Comparison of ENCODE assay signal across 18 mouse cellular contexts in genomic region chr8:93691375-93691774, GRCm38 (mm10).
"Had no signal": no experiment of that assay in that cellular context is flagged by ENCODE, and none has a peak within 500 bp of the region (broad histone marks: within the 10 kb centered on the region; RNA-seq: fewer than 3 reads in every experiment).

No protein-coding gene starts in this region.

- ATAC-seq: liver, postnatal 0 days; lung, postnatal 0 days; midbrain, embryonic 13.5 days; midbrain, embryonic 15.5 days had no signal

- H3K9ac ChIP-seq: liver, postnatal 0 days; lung, embryonic 15.5 days; midbrain, embryonic 13.5 days; midbrain, embryonic 15.5 days; neural tube, embryonic 12.5 days; stomach, embryonic 15.5 days had no signal

- H3K36me3 ChIP-seq: lung, embryonic 15.5 days; midbrain, embryonic 13.5 days; midbrain, embryonic 15.5 days; neural tube, embryonic 12.5 days; stomach, embryonic 15.5 days had no signal

- H3K27ac ChIP-seq: lung, embryonic 15.5 days; macrophage; midbrain, embryonic 13.5 days; neural tube, embryonic 12.5 days; stomach, embryonic 15.5 days; stomach, postnatal 0 days had no signal

- H3K27me3 ChIP-seq: lung, embryonic 15.5 days; megakaryocyte, embryonic 14.5 days; midbrain, embryonic 13.5 days; midbrain, embryonic 15.5 days; neural tube, embryonic 12.5 days; stomach, embryonic 15.5 days had no signal

- H3K4me1 ChIP-seq: lung, embryonic 15.5 days; megakaryocyte, embryonic 14.5 days; stomach, embryonic 15.5 days had no signal

- H3K9me3 ChIP-seq: lung, embryonic 15.5 days; midbrain, embryonic 13.5 days; midbrain, embryonic 15.5 days; neural tube, embryonic 12.5 days; stomach, embryonic 15.5 days had no signal

- H3K4me3 ChIP-seq: lung, embryonic 15.5 days; megakaryocyte, embryonic 14.5 days; midbrain, embryonic 13.5 days; midbrain, embryonic 15.5 days; neural tube, embryonic 12.5 days; stomach, embryonic 15.5 days had no signal

- H3K4me2 ChIP-seq: lung, embryonic 15.5 days; midbrain, embryonic 11.5 days; midbrain, embryonic 13.5 days; midbrain, embryonic 15.5 days; neural tube, embryonic 12.5 days; stomach, embryonic 15.5 days had no signal

- DNase-seq: liver, postnatal 0 days; lung, adult 2 months; lung, postnatal 14 days; lung, postnatal 36 days; right cerebral cortex, postnatal 14 days; thymus, adult 2 months; thymus, postnatal 14 days; thymus, postnatal 36 days had no signal
